Mouse (Mus musculus) brown adipose tissue, adult 24 weeks (tissue): ENCODE results near the gene Abcg4. TPM values are rescaled to one million over a fixed set of nuclear protein-coding genes. Genes with fewer than 3 reads are reported as not detected.

Source experiments
- polyA plus RNA-seq: library from polyadenylated mRNA; stranded (reverse); fragments of >200 nt; gene quantifications from 2 replicates; pipeline ENCODE4 v1.2.4, GENCODE M21; 2012; ENCODE audit not compliant: missing spikeins, insufficient read depth, insufficient read length

The Abcg4 gene
- polyA plus RNA-seq, 1 experiment: 0.36 TPM

Other genes starting within 250 kb of the Abcg4 start
- gene Thy1, start 245.2 kb downstream of the Abcg4 start, polyA plus RNA-seq: 13.4 and 13.9 TPM in 2 replicates
- gene Usp2, start 221.6 kb downstream of the Abcg4 start, polyA plus RNA-seq: 7.2 and 11.1 TPM in 2 replicates
- gene Mfrp, start 186.9 kb downstream of the Abcg4 start, polyA plus RNA-seq: not detected in 2 replicates
- 3.6 and 3.7 TPM in 2 replicates for gene C1qtnf5, start 181.4 kb downstream of the Abcg4 start, polyA plus RNA-seq
- gene Gm49380, start 175.1 kb downstream of the Abcg4 start, polyA plus RNA-seq: not detected in 2 replicates
- 8.7 and 10.4 TPM in 2 replicates for gene Rnf26, start 175.1 kb downstream of the Abcg4 start, polyA plus RNA-seq
- 27.8 and 28.1 TPM in 2 replicates for gene Mcam, start 154.1 kb downstream of the Abcg4 start, polyA plus RNA-seq
- gene Cbl, start 54.6 kb downstream of the Abcg4 start, polyA plus RNA-seq: 10.8 and 11.6 TPM in 2 replicates
- not detected in 2 replicates for gene Ccdc153, start 47.9 kb downstream of the Abcg4 start, polyA plus RNA-seq
- gene Pdzd3, start 37.1 kb downstream of the Abcg4 start, polyA plus RNA-seq: not detected in 2 replicates
- 8.7 and 8.8 TPM in 2 replicates for gene Nlrx1, start 20.0 kb downstream of the Abcg4 start, polyA plus RNA-seq
- gene Hinfp, start 17.1 kb upstream of the Abcg4 start, polyA plus RNA-seq: 4.7 and 5.1 TPM in 2 replicates
- 9.7 and 11.8 TPM in 2 replicates for gene C2cd2l, start 31.7 kb upstream of the Abcg4 start, polyA plus RNA-seq
- gene Dpagt1, start 37.4 kb upstream of the Abcg4 start, polyA plus RNA-seq: 14.6 and 17.9 TPM in 2 replicates
- 2.9 and 4.8 TPM in 2 replicates for gene H2afx, start 46.1 kb upstream of the Abcg4 start, polyA plus RNA-seq
- gene Hmbs, start 55.6 kb upstream of the Abcg4 start, polyA plus RNA-seq: 58.0 and 61.8 TPM in 2 replicates
- 19.2 and 25.3 TPM in 2 replicates for gene Vps11, start 73.1 kb upstream of the Abcg4 start, polyA plus RNA-seq
- gene Hyou1, start 90.9 kb upstream of the Abcg4 start, polyA plus RNA-seq: 30.8 and 42.2 TPM in 2 replicates
- gene Slc37a4, start 108.2 kb upstream of the Abcg4 start, polyA plus RNA-seq: 19.2 and 21.2 TPM in 2 replicates
- 1,821 and 1,946 TPM in 2 replicates for gene Rps25, start 118.5 kb upstream of the Abcg4 start, polyA plus RNA-seq
- gene Trappc4, start 119.0 kb upstream of the Abcg4 start, polyA plus RNA-seq: 112 and 145 TPM in 2 replicates
- 7.3 and 11.1 TPM in 2 replicates for gene Ccdc84, start 130.0 kb upstream of the Abcg4 start, polyA plus RNA-seq
- not detected in 2 replicates for gene Foxr1, start 152.5 kb upstream of the Abcg4 start, polyA plus RNA-seq
- not detected in 2 replicates for gene Upk2, start 166.4 kb upstream of the Abcg4 start, polyA plus RNA-seq
- gene Bcl9l, start 194.2 kb upstream of the Abcg4 start, polyA plus RNA-seq: 19.2 and 24.4 TPM in 2 replicates